Mouse (Mus musculus) activated CD4-positive, CD25-positive, alpha-beta regulatory T cell, adult 4 months (primary cell): Measurements from ENCODE around the gene Itga1. TPM values are rescaled to one million over a fixed set of nuclear protein-coding genes. Genes with fewer than 3 reads are reported as not detected.

Experiments
- ATAC-seq: one replicate; pipeline ENCODE4 v1.8.0; 2017
- polyA plus RNA-seq, 2 experiments: library from polyadenylated mRNA; unstranded; fragments of 100-300 nt; shearing (Covaris generic); gene quantifications; one replicate each; pipeline ENCODE4 v1.2.1; 2017

Itga1 gene
- polyA plus RNA-seq, 2 experiments from 2014 or later, result 0.68 to 0.87 TPM

DNA sequence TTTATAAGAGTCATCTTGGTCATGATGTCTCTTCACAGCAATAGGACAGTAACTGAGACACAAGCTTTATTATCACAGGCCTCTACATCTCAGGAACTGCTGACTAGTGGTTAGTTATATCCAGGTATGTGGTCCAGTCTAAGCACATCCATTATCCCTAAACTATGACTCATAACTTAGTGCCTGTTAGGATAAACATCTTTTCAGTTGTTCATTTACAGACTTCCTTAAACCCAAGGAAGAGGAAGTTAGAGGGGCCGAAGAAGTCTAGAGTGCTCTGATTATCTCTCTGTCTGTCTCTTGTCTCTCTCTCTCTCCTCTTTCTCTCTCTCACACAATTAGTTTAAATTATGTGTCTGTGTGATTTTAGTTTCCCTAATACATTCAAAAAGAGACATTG is 117.1 kb downstream of the Itga1 start:
- no peak for ATAC-seq

DNA sequence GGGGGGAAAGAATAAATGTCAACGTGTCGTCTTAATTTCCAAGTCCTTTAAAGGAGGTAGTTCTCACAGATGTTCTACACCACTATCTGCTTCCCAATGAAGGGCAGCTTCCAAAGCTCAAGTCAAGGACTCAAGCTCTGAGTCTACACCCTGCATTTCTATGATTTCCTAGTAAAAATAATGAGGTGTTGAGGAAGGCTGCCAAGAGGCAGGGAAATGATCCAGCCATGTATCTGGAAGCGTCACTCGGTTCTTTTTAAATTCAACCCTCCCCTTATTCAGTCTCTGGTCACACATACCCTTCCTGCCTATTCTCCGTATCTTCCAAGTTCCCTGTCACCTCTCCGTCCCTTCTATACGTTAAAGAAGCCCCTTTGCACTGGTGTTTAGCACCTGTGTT is 118.6 kb downstream of the Itga1 start:
- ATAC-seq, result no peak

DNA sequence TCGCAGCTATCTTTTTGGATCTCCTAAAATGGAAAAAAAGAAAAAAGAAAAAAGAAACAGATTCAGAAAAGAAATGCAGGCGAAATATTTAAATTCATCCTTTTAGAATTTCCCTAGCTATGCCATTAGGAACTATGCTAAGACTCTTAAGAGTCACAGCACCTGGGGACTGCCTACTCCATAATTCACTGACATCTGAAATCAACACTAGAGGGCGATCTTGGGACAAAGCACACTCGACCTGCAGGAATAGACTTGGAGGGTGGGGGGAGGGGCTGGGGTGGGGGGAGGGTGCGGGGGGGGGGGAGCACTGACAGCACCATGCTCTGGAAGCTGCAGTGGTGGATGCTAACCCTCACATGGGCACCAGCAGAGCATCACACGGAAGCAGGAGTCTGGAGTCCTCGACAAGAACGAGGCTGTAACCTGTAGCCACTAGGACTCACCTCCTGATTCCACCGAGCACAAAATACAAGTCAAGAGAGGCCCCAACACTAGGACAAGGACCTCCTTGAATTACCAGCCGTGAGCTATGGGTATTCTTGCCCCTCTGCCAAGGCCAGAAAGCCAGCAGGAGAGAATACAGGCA is 120.8 kb downstream of the Itga1 start:
- no peak for ATAC-seq

DNA sequence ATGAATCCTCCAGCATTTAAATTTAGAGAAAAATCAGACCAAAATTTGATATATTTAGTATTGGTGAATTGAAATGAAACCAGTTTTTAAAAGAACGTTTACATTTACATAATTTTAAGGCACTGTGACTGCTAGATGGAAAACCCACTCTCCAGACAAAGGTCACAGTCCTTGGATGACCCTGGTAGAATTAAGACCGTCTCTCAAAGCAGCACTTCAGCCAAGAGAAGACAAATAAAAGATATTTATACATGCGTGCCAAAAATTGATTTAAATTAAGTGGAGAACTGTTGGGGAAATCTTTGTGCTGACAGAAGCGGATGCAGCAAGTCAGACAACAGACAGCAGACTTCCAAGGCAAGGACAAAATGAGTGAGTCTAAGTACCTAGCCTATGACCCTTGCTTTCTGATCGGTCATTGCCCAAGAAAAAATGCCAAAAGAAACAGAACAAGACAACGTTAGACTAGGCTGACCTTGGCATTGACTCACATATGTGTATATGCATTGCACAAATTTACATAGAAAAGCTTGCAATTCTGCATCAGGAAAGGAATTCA is 127.2 kb downstream of the Itga1 start:
- no peak for ATAC-seq

DNA sequence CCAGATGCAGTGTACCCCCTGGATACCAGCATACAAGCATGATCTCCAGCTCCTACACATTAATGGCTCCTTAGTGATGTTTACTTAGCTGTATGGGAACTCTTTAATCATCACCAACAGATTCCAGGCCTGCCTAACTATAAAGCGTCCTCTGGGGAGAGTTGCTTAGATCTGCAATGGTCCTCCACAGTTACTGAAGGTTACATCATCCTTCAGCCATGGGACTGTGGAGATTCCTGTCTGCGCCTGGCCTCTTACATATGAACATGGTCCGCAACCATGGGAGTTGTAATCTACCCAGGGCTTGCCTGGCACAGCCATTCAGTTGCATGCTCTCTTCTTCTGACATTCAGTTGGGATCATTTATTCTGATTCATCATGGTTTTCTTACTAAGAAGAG is 129.9 kb downstream of the Itga1 start:
- ATAC-seq, result no peak

DNA sequence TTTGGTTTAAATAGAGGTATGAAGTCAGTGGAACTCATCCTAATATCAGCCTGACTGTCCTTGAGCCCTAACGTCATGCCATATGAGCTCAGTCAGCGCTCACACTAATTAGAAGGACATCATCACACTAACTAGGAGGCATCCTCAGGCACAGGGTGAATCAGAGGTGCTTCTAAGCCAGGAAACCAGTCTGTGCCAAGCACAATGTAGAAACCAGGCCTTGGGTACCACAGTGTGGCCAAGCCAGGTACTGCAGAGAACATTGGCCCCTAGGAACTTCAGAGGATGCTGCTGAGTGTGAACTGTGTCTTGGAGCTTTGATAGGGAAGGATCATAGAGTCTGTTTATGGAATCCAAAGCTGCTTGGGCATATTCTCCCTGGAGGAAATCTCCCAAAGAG is 137.5 kb downstream of the Itga1 start:
- peak; percentile 100 for ATAC-seq

DNA sequence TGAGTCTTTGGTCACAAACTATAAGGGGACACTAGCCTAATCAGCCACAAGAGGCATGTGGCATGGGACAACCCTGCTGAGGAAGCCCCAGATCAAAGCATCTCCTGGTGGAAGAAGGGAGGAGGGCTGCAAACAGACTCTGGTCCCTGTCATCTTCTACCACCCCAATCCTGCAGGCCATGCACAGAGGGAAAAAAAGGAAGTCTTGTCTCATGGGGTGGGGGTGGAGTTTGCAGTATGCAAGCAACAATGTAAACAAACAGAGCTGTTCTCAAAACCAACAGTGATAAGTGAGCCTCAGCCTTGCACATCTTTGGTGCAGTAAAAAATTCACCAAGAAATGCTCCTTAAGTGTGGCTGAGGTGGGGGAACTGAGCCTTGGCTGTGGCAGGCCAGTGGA is 147.2 kb downstream of the Itga1 start:
- ATAC-seq, result no peak

DNA sequence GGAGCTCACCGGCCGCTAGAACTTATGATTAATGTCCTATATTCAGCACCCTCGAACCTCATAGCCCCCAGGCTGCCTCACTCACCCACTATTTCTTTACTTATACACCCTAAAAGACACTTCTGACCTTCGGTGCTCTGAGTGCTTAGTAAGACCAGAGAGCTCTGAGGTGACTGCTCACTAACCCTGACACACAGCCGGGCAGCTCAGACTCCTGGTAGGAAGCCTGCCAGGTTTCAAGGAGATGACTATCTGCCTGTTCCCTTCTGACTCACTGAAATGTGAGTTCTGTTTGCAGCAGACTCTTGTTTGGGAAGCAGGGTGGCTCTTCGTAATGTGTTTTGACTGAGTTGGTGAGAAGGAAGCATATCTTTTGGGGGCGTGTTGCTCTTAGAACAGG is 168.2 kb downstream of the Itga1 start:
- ATAC-seq, result no peak

DNA sequence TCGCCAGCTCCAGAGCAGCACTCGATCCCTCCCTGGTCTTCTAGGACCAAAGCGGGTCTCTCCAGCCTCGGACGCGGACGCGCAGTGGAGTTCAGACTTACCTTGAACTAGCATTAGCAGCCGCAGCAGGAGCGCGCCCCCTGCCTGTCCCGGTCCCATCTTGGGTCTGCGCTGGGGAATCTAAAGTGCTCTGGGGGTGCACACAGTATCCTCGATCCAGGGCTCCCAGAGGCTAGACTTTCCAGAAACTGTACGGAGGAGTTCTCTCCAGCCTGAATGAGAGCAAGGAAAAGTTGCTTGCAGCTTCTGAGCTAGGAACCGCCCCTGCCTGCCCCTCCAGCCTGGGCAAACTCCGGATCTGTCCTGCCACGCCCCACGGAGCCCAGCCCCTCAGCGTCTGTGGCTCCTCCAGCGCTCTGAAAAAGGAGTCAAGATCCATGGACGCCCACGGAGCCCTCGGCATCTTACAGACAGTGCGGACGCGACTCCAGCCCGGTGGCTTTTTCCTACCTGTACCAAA is 169.9 kb downstream of the Itga1 start, which contains the start of gene Itga2:
Gene Itga2, minus strand, starts transcription at position 326 of the 520 bp plus-strand sequence.
- ATAC-seq, result peak; percentile 88

DNA sequence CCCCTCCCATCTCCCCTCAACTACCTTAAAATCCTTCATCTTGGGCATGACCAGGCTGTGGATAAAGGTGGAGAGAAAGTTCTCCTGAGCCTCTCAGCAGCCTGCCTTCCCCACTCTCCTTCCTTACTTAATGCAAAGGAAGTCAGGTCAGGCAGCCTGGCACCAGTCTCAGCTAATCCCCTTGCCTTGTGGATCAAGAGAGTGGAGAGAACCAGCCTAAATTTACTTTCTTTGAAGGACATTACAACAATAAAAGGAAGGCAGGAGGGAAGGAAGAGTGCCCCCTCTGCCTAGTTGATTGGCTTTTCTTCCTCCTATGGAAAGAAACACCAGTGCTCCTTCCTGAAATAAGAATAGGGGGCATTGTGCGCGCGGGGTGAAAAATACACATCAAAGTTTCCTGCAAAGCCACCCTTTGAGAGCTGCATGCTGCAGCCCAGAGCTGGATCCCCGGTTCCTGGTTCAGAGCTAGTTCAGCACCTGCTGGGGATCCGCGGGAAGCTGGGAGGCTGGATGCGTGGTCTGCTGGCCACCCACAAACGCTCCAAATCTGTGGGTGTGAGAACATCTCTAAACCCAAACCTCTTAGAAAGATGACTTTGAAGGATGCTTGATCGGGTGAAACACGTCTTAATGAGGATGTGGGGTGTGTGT is 170.6 kb downstream of the Itga1 start:
- peak; percentile 60 for ATAC-seq

DNA sequence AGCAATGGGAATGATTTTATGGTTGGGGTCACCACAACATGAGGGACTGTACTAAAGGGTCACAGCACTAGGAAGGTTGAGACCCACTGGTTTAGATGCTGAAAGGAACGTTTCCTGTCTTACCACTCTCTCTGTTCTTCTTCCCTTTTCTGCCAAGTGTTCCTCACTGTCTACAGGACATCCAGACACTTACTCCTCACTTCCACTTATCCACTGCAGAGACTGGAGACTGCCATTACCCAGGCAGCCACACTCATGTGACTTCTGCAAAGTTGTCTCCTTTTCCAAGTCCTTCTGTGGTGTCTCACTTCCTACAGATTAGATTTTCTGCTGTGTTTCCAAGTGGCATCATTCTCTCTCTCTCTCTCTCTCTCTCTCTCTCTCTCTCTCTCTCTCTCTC is 177.0 kb downstream of the Itga1 start:
- ATAC-seq, result no peak

DNA sequence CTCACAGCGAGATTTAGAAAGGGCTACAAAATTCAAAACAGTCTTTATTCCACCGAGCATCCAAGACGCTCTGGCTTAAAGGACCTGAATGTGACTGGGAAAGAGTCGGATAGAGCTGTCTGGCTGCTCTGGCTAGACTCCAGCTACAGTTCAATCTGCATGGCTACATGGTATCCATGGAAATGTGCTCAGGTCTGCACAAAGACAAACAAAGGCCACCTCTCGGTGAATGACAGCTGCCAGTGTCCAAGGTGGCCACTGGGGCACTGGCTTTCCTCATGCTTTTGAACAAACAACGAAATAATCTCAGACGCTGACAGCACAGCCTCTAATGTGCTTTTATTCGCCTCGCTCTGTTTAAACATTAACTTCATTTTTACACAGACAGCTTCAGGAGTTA is 178.4 kb downstream of the Itga1 start:
- no peak for ATAC-seq

DNA sequence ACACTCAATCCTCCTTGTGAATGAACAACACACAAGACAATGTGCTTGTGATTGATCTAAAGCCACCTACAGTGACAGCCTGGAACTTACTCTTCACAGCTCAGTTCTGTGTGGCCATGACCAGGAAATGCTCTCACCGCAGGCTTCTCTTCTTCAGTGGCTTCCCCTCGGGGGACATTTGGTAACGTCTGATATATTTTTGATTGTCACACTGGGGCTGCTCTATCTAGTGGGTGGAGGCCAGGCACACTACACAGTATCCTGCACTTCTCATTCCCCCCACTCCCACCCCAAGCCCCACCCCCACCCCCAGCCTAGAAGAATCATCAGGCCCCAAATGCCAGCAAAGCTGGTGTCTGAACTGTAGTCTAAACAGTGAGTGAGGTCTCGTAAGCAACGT is 186.0 kb downstream of the Itga1 start:
- ATAC-seq, result peak; percentile 97

DNA sequence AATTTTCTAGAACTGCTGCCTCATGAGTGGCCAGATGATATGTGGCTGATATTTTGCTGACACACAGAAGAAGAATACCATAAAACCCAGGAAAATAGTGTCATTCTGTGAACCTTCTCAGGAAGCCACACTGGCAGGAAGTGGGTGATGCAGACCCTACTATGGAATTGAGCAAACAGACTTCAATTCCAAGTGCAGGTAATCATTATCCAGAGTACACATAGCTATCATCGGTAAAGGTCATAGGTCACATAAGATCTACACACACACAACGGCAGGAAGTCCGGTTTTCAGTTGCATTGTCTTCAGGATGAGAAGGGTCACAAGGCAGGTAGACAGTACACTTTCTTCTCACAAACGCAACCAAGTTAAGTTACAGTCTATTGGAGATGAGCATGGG is 186.8 kb downstream of the Itga1 start:
- peak; percentile 20 for ATAC-seq

DNA sequence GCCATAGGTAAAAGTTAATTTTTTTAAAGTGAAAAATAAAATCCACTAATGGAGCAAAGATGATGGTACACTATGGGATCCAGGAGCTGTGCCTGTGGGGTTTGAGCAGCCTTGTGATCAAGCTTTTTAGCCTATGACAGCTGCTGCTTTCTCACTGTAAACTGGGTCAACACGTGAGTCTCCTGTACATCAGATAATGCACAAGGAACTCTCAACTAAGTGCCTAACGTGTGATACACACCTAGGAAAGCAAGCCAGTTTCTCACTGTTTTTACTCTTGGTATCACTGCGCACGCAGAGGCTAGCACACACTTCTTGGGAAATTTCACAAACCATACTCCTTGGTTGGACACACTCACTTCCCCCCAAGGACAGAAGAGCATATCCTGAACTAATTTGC is 187.2 kb downstream of the Itga1 start:
- no peak for ATAC-seq

DNA sequence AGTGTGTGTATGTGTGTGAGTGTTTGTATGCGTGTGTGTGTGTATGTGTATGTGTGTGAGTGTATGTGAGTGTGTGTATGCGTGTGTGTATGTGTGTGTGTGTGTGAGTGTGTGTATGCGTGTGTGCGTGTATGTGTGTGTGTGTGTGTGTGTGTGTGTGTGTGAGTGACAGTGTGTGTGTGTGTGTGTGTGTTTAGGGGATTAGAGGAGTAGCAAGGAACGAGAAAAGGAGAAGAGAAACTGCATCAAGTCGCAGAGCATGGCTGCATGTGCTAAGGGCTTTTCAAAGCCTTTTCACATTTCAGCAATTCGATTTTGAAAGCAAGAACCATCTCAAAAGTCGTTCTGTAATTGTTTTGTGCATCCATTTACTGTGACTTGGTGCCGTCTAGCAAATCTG is 191.1 kb downstream of the Itga1 start:
- no peak for ATAC-seq

DNA sequence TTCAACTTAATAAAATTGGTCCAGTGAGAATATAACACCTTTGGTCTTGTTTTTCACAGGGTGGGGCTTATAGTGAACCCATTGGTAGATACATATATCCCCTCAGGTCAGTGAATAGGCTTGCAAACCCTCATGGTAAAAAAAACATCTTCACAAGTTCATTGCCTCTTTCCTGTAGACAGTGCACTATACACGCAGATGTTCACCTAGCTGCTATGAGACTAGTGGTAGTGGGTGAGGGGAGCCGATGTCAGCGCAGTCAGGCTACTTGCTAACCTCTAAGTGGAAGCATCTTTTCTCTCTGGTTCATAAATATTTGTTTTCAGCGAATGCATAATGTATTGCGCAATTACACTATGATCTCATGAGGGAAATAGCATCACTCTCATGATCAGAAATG is 192.2 kb downstream of the Itga1 start:
- no peak for ATAC-seq

DNA sequence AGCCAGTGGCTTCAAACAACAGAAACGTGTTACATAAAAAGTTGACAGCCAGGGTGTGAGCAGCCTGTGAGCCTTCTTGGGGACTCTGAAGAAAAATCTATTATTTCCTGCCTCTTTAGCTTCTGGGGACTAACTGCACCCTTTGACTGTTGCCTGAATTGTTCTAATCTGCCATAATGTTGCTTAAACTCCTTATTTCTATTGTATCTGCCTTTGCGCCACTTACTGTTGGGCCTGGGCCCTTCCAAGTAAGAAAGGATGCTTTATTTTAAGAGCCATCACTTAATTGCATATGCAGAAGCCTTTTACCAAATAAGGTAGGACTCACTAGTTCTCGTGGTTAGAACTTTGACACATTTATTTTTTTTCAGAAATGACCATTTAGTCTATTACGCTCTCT is 193.9 kb downstream of the Itga1 start:
- no peak for ATAC-seq

Other genes starting within 250 kb of the Itga1 start
- 1 to 10 TPM; 8.1 to 9.7 TPM for gene Itga2, start 169.9 kb downstream of the Itga1 start, polyA plus RNA-seq
- gene Pelo, start 11.8 kb downstream of the Itga1 start, polyA plus RNA-seq, result 1 to 10 TPM; 2.6 to 2.8 TPM
- gene Gm49395, start within 50 bp of the Itga1 start, polyA plus RNA-seq, result under 1 TPM in 1 of 2 experiments, not detected in 1; 0.60 TPM